Mouse (Mus musculus): ENCODE results near the gene Golph3. TPM values are rescaled to one million over a fixed set of nuclear protein-coding genes. Genes with fewer than 3 reads are reported as not detected.
A peak's percentile ranks its signal among the peaks of the same experiment; 100 is the strongest.

The Golph3 gene
- polyA plus RNA-seq (2016; fragmentation: Nextera tagmentation; extraction: Ambion mirVana): 67.3 and 68.7 TPM in 2 replicates

GRCm38 (mm10) chr15:12321091-12321787, at the start of gene Golph3:
Gene Golph3, plus strand, starts transcription at chr15:12321450.
- peak; percentile 93 for DNase-seq (ENCODE audit: extremely low spot score, low spot score)
- under 1% methylated on average over 74 of the region's 74 CpGs for WGBS
- H3K4me3 ChIP-seq: peak within 1 kb of the TSS; percentile 99
- H3K4me1 ChIP-seq: peaks cover 40% of the 10 kb centered on the region
- H3K36me3 ChIP-seq (replicated peaks): peaks cover 18% of the 10 kb centered on the region
- peak within 1 kb of the TSS; percentile 98 for H3K27ac ChIP-seq
- H3K27me3 ChIP-seq (ENCODE audit: poor library complexity, severe bottlenecking): peaks cover 20% of the 10 kb centered on the region
- no peaks in the 10 kb centered on the region for H3K9me3 ChIP-seq

GRCm38 (mm10) chr15:12273325-12274052, 47.8 kb upstream of the Golph3 start:
- DNase-seq (ENCODE audit: extremely low spot score, low spot score): no peak
- H3K9me3 ChIP-seq: no peaks in the 10 kb centered on the region
- peaks cover 28% of the 10 kb centered on the region for H3K36me3 ChIP-seq (replicated peaks)
- WGBS: 86% methylated on average over 12 of the region's 12 CpGs
- H3K4me1 ChIP-seq: no peaks in the 10 kb centered on the region
- H3K27me3 ChIP-seq (ENCODE audit: poor library complexity, severe bottlenecking): no peaks in the 10 kb centered on the region
- H3K27ac ChIP-seq: no peak overlapping the region
- no peak overlapping the region for H3K4me3 ChIP-seq

GRCm38 (mm10) chr15:12274053-12274769, 47.0 kb upstream of the Golph3 start:
- no peaks in the 10 kb centered on the region for H3K27me3 ChIP-seq (ENCODE audit: poor library complexity, severe bottlenecking)
- no peaks in the 10 kb centered on the region for H3K9me3 ChIP-seq
- H3K4me1 ChIP-seq: no peaks in the 10 kb centered on the region
- no peak for DNase-seq (ENCODE audit: extremely low spot score, low spot score)
- no peak overlapping the region for H3K4me3 ChIP-seq
- H3K36me3 ChIP-seq (replicated peaks): peaks cover 21% of the 10 kb centered on the region
- H3K27ac ChIP-seq: no peak overlapping the region
- WGBS: 66% methylated on average over 4 of the region's 4 CpGs

- Histone ChIP-seq H3K4me3 (no peak overlapping the region), H3K27ac (no peak overlapping the region), H3K9me3 (no peaks in the 10 kb centered on the region), H3K36me3 (replicated peaks) (peaks cover 13% of the 10 kb centered on the region), H3K4me1 (no peaks in the 10 kb centered on the region), H3K27me3 (ENCODE audit: poor library complexity, severe bottlenecking) (no peaks in the 10 kb centered on the region)
- DNase-seq (ENCODE audit: extremely low spot score, low spot score): no peak
- 89% methylated on average over 4 of the region's 4 CpGs for WGBS
These were observed 46.1 kb upstream of the Golph3 start for GRCm38 (mm10) chr15:12275091-12275623.

GRCm38 (mm10) chr15:12279816-12280215, 41.4 kb upstream of the Golph3 start:
- Histone ChIP-seq H3K27me3 (ENCODE audit: poor library complexity, severe bottlenecking) (no peaks in the 10 kb centered on the region), H3K4me1 (no peaks in the 10 kb centered on the region), H3K36me3 (replicated peaks) (no peaks in the 10 kb centered on the region), H3K4me3 (no peak overlapping the region), H3K27ac (no peak overlapping the region), H3K9me3 (no peaks in the 10 kb centered on the region)
- WGBS: 91% methylated on average over 1 of the region's 1 CpGs
- no peak for DNase-seq (ENCODE audit: extremely low spot score, low spot score)

- Histone ChIP-seq H3K27me3 (ENCODE audit: poor library complexity, severe bottlenecking) (no peaks in the 10 kb centered on the region), H3K4me1 (no peaks in the 10 kb centered on the region), H3K27ac (no peak overlapping the region), H3K36me3 (replicated peaks) (no peaks in the 10 kb centered on the region), H3K4me3 (no peak overlapping the region), H3K9me3 (peaks cover 8% of the 10 kb centered on the region; the same call in 1 of the 2 replicates)
- 87% methylated on average over 6 of the region's 6 CpGs for WGBS
- no peak for DNase-seq (ENCODE audit: extremely low spot score, low spot score)
These were observed 36.3 kb upstream of the Golph3 start for GRCm38 (mm10) chr15:12284794-12285534.

- Histone ChIP-seq H3K27me3 (ENCODE audit: poor library complexity, severe bottlenecking) (no peaks in the 10 kb centered on the region), H3K36me3 (replicated peaks) (no peaks in the 10 kb centered on the region), H3K4me1 (no peaks in the 10 kb centered on the region), H3K27ac (no peak overlapping the region), H3K9me3 (peaks cover 8% of the 10 kb centered on the region; the same call in 1 of the 2 replicates), H3K4me3 (no peak overlapping the region)
- WGBS: 88% methylated on average over 5 of the region's 5 CpGs
- DNase-seq (ENCODE audit: extremely low spot score, low spot score): no peak
These were observed 35.8 kb upstream of the Golph3 start for GRCm38 (mm10) chr15:12285535-12285809.

- H3K4me3 ChIP-seq: no peak overlapping the region
- no peak for DNase-seq (ENCODE audit: extremely low spot score, low spot score)
- H3K27me3 ChIP-seq (ENCODE audit: poor library complexity, severe bottlenecking): no peaks in the 10 kb centered on the region
These were observed 30.9 kb upstream of the Golph3 start for GRCm38 (mm10) chr15:12290330-12290729.

GRCm38 (mm10) chr15:12291757-12292156, 29.5 kb upstream of the Golph3 start:
- DNase-seq (ENCODE audit: extremely low spot score, low spot score): no peak
- 100% methylated on average over 2 of the region's 2 CpGs for WGBS

More at GRCm38 (mm10) chr15:12290330-12290729, 30.9 kb upstream of the Golph3 start:
- H3K9me3 ChIP-seq: peaks cover 8% of the 10 kb centered on the region; the same call in 1 of the 2 replicates
- WGBS: 85% methylated on average over 7 of the region's 7 CpGs
- H3K36me3 ChIP-seq (replicated peaks): no peaks in the 10 kb centered on the region
- no peaks in the 10 kb centered on the region for H3K4me1 ChIP-seq
- H3K27ac ChIP-seq: no peak overlapping the region

GRCm38 (mm10) chr15:12296228-12296627, 25.0 kb upstream of the Golph3 start:
- H3K27ac ChIP-seq: no peak overlapping the region
- no peaks in the 10 kb centered on the region for H3K36me3 ChIP-seq (replicated peaks)
- H3K27me3 ChIP-seq (ENCODE audit: poor library complexity, severe bottlenecking): no peaks in the 10 kb centered on the region
- H3K4me1 ChIP-seq: no peaks in the 10 kb centered on the region
- no peaks in the 10 kb centered on the region for H3K9me3 ChIP-seq
- H3K4me3 ChIP-seq: no peak overlapping the region
- DNase-seq (ENCODE audit: extremely low spot score, low spot score): no peak
- 76% methylated on average over 2 of the region's 2 CpGs for WGBS

More at GRCm38 (mm10) chr15:12291757-12292156, 29.5 kb upstream of the Golph3 start:
- no peaks in the 10 kb centered on the region for H3K36me3 ChIP-seq (replicated peaks)
- H3K4me1 ChIP-seq: no peaks in the 10 kb centered on the region
- H3K9me3 ChIP-seq: peaks cover 3% of the 10 kb centered on the region; the same call in 1 of the 2 replicates
- no peak overlapping the region for H3K4me3 ChIP-seq
- no peak overlapping the region for H3K27ac ChIP-seq
- no peaks in the 10 kb centered on the region for H3K27me3 ChIP-seq (ENCODE audit: poor library complexity, severe bottlenecking)

- DNase-seq (ENCODE audit: extremely low spot score, low spot score): no peak
- Histone ChIP-seq H3K36me3 (replicated peaks) (no peaks in the 10 kb centered on the region), H3K4me1 (no peaks in the 10 kb centered on the region), H3K27me3 (ENCODE audit: poor library complexity, severe bottlenecking) (no peaks in the 10 kb centered on the region), H3K4me3 (no peak overlapping the region), H3K9me3 (no peaks in the 10 kb centered on the region), H3K27ac (no peak overlapping the region)
- 93% methylated on average over 7 of the region's 7 CpGs for WGBS
These were observed 23.0 kb upstream of the Golph3 start for GRCm38 (mm10) chr15:12298231-12298737.

GRCm38 (mm10) chr15:12301771-12302170, 19.5 kb upstream of the Golph3 start:
- Histone ChIP-seq H3K27ac (no peak overlapping the region), H3K4me3 (no peak overlapping the region), H3K4me1 (no peaks in the 10 kb centered on the region), H3K9me3 (no peaks in the 10 kb centered on the region), H3K27me3 (ENCODE audit: poor library complexity, severe bottlenecking) (no peaks in the 10 kb centered on the region), H3K36me3 (replicated peaks) (no peaks in the 10 kb centered on the region)
- 69% methylated on average over 6 of the region's 6 CpGs for WGBS
- DNase-seq (ENCODE audit: extremely low spot score, low spot score): no peak

All from forebrain, embryonic 10.5 days (tissue).